In the genomic region with DNA sequence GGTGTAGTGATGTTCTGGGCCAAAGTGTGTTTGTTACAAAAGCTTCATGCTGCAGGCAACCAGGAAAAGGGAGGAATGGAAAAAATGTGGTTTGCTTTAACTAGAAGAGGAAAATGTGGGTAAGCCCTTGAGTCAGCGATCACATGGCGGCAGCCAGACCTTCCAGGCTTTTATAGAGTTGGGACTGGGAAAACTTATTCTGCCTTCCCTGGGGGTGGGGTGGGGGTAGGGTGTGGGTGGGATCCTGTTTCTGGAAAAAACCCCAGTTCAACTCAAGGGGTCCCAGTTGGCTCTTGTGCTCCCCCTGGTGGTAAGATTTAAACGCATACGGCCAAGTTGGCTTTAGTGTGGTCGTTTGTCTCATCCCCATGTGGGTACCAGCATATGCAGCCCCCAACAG, we compare ENCODE assay signal across 8 mouse cellular contexts. TPM values are rescaled to one million over a fixed set of nuclear protein-coding genes. Genes with fewer than 3 reads are reported as not detected.
DNase-seq lines count a peak whose midpoint lies in the region; ATAC-seq and TF ChIP-seq lines count a peak whose summit lies in the region.

No protein-coding gene starts in this region.

- 29% methylated on average over 5 of the region's 5 CpGs for WGBS in hindbrain, postnatal 0 days
- WGBS in stomach, postnatal 0 days = 35% methylated on average over 5 of the region's 5 CpGs

- TF ChIP-seq CTCF in hindbrain, postnatal 0 days (IDR thresholded peaks at IDR 0.05; ENCODE audit: low read depth) = peak; percentile 70
- TF ChIP-seq CTCF in stomach, postnatal 0 days (IDR thresholded peaks at IDR 0.05; ENCODE audit: low read depth) = peak; percentile 74

- no peaks in the 10 kb centered on the region for H3K27me3 ChIP-seq in hindbrain, postnatal 0 days (ENCODE audit: insufficient read depth, low read length)
- no peaks in the 10 kb centered on the region for H3K27me3 ChIP-seq in stomach, postnatal 0 days (ENCODE audit: control insufficient read depth, insufficient read depth, low read length)

- H3K9ac ChIP-seq in hindbrain, postnatal 0 days (replicated peaks; ENCODE audit: low read length) = no peak overlapping the region
- no peak overlapping the region for H3K9ac ChIP-seq in stomach, postnatal 0 days (ENCODE audit: low read length)

- peak; percentile 53 to 63 for DNase-seq in heart, adult 18-20 months
- DNase-seq in heart, adult 8-10 months (ENCODE audit: low spot score) = no peak
- DNase-seq in 3134 (ENCODE audit: extremely low read depth, insufficient read length, low spot score) (peak; percentile 58), NIH3T3 (ENCODE audit: low read depth) (peak; percentile 97)
- peak; percentile 62 for DNase-seq in hindbrain, postnatal 0 days (ENCODE audit: low spot score)
- peak; percentile 41 for DNase-seq in stomach, postnatal 0 days (ENCODE audit: low spot score)
- DNase-seq in cerebellum, adult 11-12 months = no peak

- H3K27ac ChIP-seq in hindbrain, postnatal 0 days = no peak overlapping the region
- no peak overlapping the region for H3K27ac ChIP-seq in stomach, postnatal 0 days (replicated peaks)

- H3K9me3 ChIP-seq in hindbrain, postnatal 0 days (ENCODE audit: low read length) = no peaks in the 10 kb centered on the region
- no peaks in the 10 kb centered on the region for H3K9me3 ChIP-seq in stomach, postnatal 0 days (ENCODE audit: control insufficient read depth, low read length)

- H3K36me3 ChIP-seq in hindbrain, postnatal 0 days (ENCODE audit: insufficient read depth, low read length) = no peaks in the 10 kb centered on the region
- no peaks in the 10 kb centered on the region for H3K36me3 ChIP-seq in stomach, postnatal 0 days (ENCODE audit: control insufficient read depth, insufficient read depth, low read length)

- no peaks in the 10 kb centered on the region for H3K4me1 ChIP-seq in hindbrain, postnatal 0 days (ENCODE audit: insufficient read depth, low read length)
- H3K4me1 ChIP-seq in stomach, postnatal 0 days (replicated peaks; ENCODE audit: control insufficient read depth, insufficient read depth) = 0 out of 2 replicates have a peak, but pooled peaks cover 2% of the 10 kb centered on the region

- ATAC-seq in hindbrain, postnatal 0 days = no peak
- ATAC-seq in stomach, postnatal 0 days (ENCODE audit: low FRiP score, low TSS enrichment) = no peak
- ATAC-seq in monocyte, adult 5-6 weeks (replicated peaks; ENCODE audit: insufficient number of reproducible peaks, low FRiP score, low TSS enrichment, poor library complexity, severe bottlenecking) = no peak

- no peak overlapping the region for H3K4me2 ChIP-seq in hindbrain, postnatal 0 days (ENCODE audit: low read depth, low read length)
- no peak overlapping the region for H3K4me2 ChIP-seq in stomach, postnatal 0 days (replicated peaks; ENCODE audit: low read depth)

- no peak for TF ChIP-seq EP300 in stomach, postnatal 0 days (optimal IDR thresholded peaks at IDR 0.05)

- H3K4me3 ChIP-seq in hindbrain, postnatal 0 days (ENCODE audit: low read length) = no peak overlapping the region
- H3K4me3 ChIP-seq in stomach, postnatal 0 days (ENCODE audit: low read depth, low read length) = no peak overlapping the region

RNA-seq across cellular contexts. Expression of gene Cd9, which starts 3.5 kb away (rescaled TPM):
- 10 to 100 TPM; 49.9 to 50.4 TPM for total RNA-seq in heart, adult 18-20 months (2021)
- 10 to 100 TPM; 39.4 to 57.8 (median 46.4) TPM for total RNA-seq in heart, adult 8-10 months (2022)
- 62.5 and 80.5 TPM in 2 replicates for total RNA-seq in hindbrain, postnatal 0 days (2014; rRNA removed)
- polyA plus RNA-seq in hindbrain, postnatal 0 days (2015; fragmentation: Nextera tagmentation; extraction: Ambion mirVana) = 158 and 183 TPM in 2 replicates
- polyA plus RNA-seq in stomach, postnatal 0 days (2015; fragmentation: Nextera tagmentation; extraction: Ambion mirVana) = 487 and 500 TPM in 2 replicates
- total RNA-seq in monocyte, adult 5-6 weeks (2017) = 490 to 606 TPM (median 578 TPM) in 3 replicates

RNA-seq across cellular contexts. Expression of gene Vwf, which starts 48.5 kb away (rescaled TPM):
- 100 to 1,000 TPM in 1 of 2 experiments, 10 to 100 TPM in 1; 78.4 to 104 TPM for total RNA-seq in heart, adult 18-20 months (2021)
- 100 to 1,000 TPM in 2 of 4 experiments, 10 to 100 TPM in 2; 82.6 to 137 (median 104) TPM for total RNA-seq in heart, adult 8-10 months (2022)
- total RNA-seq in hindbrain, postnatal 0 days (2014; rRNA removed) = 29.5 and 30.0 TPM in 2 replicates
- 11.2 and 17.2 TPM in 2 replicates for polyA plus RNA-seq in hindbrain, postnatal 0 days (2015; fragmentation: Nextera tagmentation; extraction: Ambion mirVana)
- polyA plus RNA-seq in stomach, postnatal 0 days (2015; fragmentation: Nextera tagmentation; extraction: Ambion mirVana) = 7.8 and 9.5 TPM in 2 replicates
- 6.4 to 37.1 TPM (median 9.9 TPM) in 3 replicates for total RNA-seq in monocyte, adult 5-6 weeks (2017)

Comparison
In these comparisons a context has a peak if more than half of its experiments do, and no peak if none do; other contexts are left out.
1. DNase-seq: peak in heart, adult 18-20 months (2 of 2), 3134 (single experiment), NIH3T3 (single experiment), hindbrain, postnatal 0 days (single experiment) and stomach, postnatal 0 days (single experiment); none in heart, adult 8-10 months (single experiment) and cerebellum, adult 11-12 months (single experiment).